Mouse (Mus musculus): ENCODE measurements around the gene Phf10. TPM values are rescaled to one million over a fixed set of nuclear protein-coding genes. Genes with fewer than 3 reads are reported as not detected.
"Not testable (repeated sequence)": the region's sequence is repeated elsewhere in the genome, so short reads cannot be mapped to it uniquely, and the experiment has no call there.

Phf10 gene
- polyA plus RNA-seq, 1 experiment from 2014 or later, result 34.7 TPM

DNA sequence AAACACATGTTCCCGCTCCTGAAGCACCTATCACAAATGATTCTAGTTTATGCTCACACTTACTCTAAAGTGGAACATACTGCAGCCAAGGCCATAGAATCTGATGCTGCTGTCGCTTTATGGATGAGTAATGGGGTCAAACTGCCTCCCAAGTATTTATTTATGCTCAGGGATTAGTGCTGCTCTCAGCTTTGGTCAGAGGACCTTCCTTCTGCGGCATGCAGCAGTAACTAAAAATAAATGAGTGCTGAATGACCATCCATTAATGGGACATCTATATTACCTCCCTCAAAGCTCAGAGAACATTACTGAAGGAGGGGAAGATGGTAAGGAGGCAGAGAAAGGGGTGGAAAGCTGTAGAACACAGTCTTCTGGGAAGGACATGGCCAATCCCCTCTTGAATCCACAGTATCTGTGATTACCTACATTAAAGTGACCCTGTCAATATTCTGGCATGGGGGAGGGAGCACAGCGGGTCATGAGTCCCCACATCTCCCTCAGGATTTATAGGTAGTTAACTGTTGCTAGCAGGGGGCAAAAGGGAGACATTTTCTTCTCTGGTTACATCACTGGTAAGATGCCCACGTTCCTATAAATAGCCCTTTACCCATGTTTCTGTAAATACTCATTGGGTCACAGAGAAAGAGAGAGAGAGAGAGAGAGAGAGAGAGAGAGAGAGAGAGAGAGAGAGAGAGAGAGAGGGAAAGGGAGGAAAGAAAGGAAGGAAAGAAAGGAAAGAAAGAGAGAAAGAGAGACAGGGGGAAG lies 25.1 kb downstream of the Phf10 start:
- no peak for ATAC-seq (ENCODE audit: insufficient number of reproducible peaks, insufficient read depth, low FRiP score, low TSS enrichment)

DNA sequence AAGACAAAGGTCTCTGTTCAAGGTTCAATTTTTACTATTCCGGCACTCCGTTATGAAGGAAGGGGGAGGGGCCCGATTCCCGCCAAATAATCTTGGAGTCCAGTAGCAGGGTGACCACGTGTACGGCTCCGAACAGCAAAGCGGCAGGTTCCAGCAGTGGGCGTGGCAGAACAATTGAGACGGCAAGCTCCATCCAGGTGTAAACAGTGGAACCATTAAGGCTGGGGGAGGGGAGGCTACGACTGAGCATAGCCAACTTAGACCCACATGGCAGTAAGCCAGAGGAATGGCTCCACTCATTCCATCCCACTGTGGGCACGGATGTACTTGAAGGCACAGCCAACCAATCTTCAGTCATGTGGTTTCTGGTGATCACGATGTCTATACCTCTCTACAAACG lies 25.8 kb downstream of the Phf10 start:
- not testable (repeated sequence) for ATAC-seq (ENCODE audit: insufficient number of reproducible peaks, insufficient read depth, low FRiP score, low TSS enrichment)

More for the DNA sequence above, 25.1 kb downstream of the Phf10 start:
- Histone ChIP-seq H3K9me3 (no peaks in the 10 kb centered on the region), H3K4me3 (no peak overlapping the region), H3K36me3 (no peaks in the 10 kb centered on the region), H3K4me1 (no peaks in the 10 kb centered on the region), H3K9ac (no peak overlapping the region), H3K27me3 (no peaks in the 10 kb centered on the region), H3K27ac (no peak overlapping the region), H3K4me2 (replicated peaks) (no peak overlapping the region)
- 73% methylated on average over 5 of the region's 5 CpGs for WGBS

DNA sequence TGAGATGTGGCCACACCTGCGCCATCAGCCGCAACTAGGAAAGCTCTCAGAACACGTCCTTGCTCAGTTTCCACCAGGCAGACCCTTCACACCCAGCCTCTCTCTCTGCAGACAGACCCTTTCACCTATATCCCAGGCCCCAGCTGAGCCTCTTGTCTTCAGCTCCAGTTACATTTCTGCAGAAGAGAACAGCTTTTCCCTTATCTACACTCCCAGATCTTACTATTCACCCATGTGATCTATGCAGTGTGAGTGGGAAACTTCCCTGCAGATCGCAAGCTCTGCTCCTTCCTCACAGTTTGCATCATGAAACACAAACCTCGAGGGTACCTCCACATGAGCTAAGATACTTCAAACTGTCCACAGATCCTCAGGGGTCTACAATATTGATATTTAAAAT lies 29.6 kb downstream of the Phf10 start:
- H3K9me3 ChIP-seq, result no peaks in the 10 kb centered on the region
- no peak for ATAC-seq (ENCODE audit: insufficient number of reproducible peaks, insufficient read depth, low FRiP score, low TSS enrichment)
- no peak overlapping the region for H3K4me2 ChIP-seq (replicated peaks)
- no peaks in the 10 kb centered on the region for H3K27me3 ChIP-seq
- H3K4me3 ChIP-seq, result no peak overlapping the region
- no peak overlapping the region for H3K27ac ChIP-seq
- no peak overlapping the region for H3K9ac ChIP-seq
- no peaks in the 10 kb centered on the region for H3K4me1 ChIP-seq
- WGBS, result 81% methylated on average over 5 of the region's 5 CpGs
- no peaks in the 10 kb centered on the region for H3K36me3 ChIP-seq

More for the DNA sequence above, 25.8 kb downstream of the Phf10 start:
- not testable (repeated sequence) for H3K4me3 ChIP-seq; H3K27ac ChIP-seq; H3K27me3 ChIP-seq; H3K9ac ChIP-seq; H3K4me2 ChIP-seq (replicated peaks); H3K4me1 ChIP-seq; H3K9me3 ChIP-seq; H3K36me3 ChIP-seq
- 84% methylated on average over 14 of the region's 14 CpGs for WGBS

DNA sequence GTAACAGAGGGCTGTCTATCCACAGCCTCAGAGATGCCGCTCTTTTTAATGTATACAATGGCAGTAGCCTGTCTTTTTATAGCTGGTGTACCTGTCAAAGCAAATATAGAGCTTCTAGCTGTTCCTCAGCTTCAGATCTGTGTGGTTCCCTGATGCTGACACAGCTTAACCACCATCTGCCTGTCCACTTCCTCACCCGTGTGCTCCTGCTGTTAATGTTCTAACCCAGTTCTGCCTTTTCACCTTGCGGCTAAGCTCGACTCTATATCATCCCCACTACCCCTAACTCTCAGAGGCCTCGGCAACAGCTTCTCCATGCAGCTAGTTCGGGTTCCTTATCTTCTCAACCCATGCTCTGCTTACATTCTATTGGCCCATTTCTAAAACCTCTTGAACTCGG lies 30.4 kb downstream of the Phf10 start:
- H3K4me3 ChIP-seq, result no peak overlapping the region
- no peak overlapping the region for H3K27ac ChIP-seq
- no peaks in the 10 kb centered on the region for H3K9me3 ChIP-seq
- H3K4me2 ChIP-seq (replicated peaks), result no peak overlapping the region
- WGBS, result 83% methylated on average over 7 of the region's 7 CpGs
- H3K36me3 ChIP-seq, result no peaks in the 10 kb centered on the region
- no peak for ATAC-seq (ENCODE audit: insufficient number of reproducible peaks, insufficient read depth, low FRiP score, low TSS enrichment)
- H3K27me3 ChIP-seq, result no peaks in the 10 kb centered on the region
- H3K4me1 ChIP-seq, result no peaks in the 10 kb centered on the region
- no peak overlapping the region for H3K9ac ChIP-seq

DNA sequence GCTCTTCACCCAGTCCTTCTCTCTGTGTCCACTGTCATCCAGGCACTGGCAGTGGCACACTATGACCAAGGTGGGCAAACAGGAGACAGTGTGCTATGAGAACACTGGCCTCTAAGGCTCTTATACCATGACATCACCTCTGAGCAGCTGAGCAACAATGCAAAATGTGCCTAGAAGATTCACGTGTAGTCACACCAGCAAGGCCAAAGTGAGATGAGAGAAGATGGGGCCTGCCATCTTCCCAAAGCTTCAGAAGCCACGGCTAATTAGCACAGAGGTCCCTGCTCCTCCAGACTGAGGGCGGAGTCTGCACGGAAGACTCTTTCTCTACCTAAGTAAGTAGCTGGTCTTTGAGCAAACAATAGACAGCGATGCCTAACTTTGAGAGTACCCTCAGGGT lies 32.4 kb downstream of the Phf10 start:
- Histone ChIP-seq H3K4me1 (no peaks in the 10 kb centered on the region), H3K4me2 (replicated peaks) (no peak overlapping the region), H3K36me3 (no peaks in the 10 kb centered on the region), H3K4me3 (no peak overlapping the region), H3K27me3 (no peaks in the 10 kb centered on the region), H3K27ac (no peak overlapping the region), H3K9ac (no peak overlapping the region), H3K9me3 (no peaks in the 10 kb centered on the region)
- no peak for ATAC-seq (ENCODE audit: insufficient number of reproducible peaks, insufficient read depth, low FRiP score, low TSS enrichment)
- WGBS, result 69% methylated on average over 5 of the region's 5 CpGs

DNA sequence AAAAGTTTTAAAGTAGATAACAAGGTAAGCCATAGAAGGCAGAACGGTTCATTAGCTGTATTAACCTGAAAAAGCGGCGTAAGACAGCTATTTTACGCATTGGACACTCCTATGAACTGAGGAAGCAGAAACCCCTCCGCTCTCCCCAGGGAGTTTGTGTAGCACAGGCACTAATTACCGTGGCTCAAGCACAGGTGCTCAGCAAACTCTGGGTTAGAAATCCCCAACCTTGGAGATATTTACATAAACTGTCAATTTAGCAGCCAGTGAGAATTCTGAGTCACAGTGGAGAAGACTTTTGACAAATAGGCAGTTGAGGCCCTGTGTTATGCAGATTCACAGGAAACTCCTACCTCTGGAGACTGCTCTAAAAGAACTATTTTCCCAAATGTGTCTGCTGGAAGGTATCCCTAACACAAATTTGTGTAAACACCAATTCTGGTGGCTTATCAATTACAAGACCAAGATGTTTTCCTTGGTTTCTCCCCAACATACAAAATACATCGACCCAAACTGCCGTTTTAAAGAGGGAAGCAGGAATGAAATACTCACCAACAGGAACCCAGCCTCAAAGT lies 33.3 kb downstream of the Phf10 start:
- Histone ChIP-seq H3K9me3 (no peaks in the 10 kb centered on the region), H3K27me3 (no peaks in the 10 kb centered on the region), H3K36me3 (no peaks in the 10 kb centered on the region), H3K4me3 (no peak overlapping the region), H3K4me2 (replicated peaks) (no peak overlapping the region), H3K9ac (no peak overlapping the region), H3K4me1 (no peaks in the 10 kb centered on the region), H3K27ac (no peak overlapping the region)
- ATAC-seq (ENCODE audit: insufficient number of reproducible peaks, insufficient read depth, low FRiP score, low TSS enrichment), result no peak
- 78% methylated on average over 8 of the region's 8 CpGs for WGBS

DNA sequence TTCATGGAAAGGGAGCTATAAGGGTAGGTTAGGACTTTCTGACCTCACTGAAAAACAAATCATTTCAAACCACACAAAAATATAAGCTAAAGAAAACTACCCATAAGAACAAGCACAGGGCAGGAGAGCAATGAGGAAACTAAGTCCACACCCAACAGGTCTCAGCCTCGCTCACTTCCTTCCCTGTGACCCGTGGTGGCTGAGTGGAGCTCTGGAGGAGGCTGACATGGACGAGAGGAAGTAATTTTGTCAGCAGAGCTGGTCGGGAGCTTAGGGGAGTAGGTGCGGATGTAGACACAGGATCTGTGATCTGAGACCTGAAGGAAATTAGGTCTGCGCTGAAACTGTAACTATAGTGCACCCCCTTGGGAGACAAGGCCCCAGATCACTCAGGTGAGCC lies 39.5 kb downstream of the Phf10 start:
- no peaks in the 10 kb centered on the region for H3K9me3 ChIP-seq
- no peak overlapping the region for H3K27ac ChIP-seq
- H3K4me2 ChIP-seq (replicated peaks), result no peak overlapping the region
- H3K27me3 ChIP-seq, result no peaks in the 10 kb centered on the region
- WGBS, result 52% methylated on average over 6 of the region's 6 CpGs
- no peak overlapping the region for H3K4me3 ChIP-seq
- H3K36me3 ChIP-seq, result no peaks in the 10 kb centered on the region
- H3K9ac ChIP-seq, result no peak overlapping the region
- H3K4me1 ChIP-seq, result no peaks in the 10 kb centered on the region
- ATAC-seq (ENCODE audit: insufficient number of reproducible peaks, insufficient read depth, low FRiP score, low TSS enrichment), result no peak

DNA sequence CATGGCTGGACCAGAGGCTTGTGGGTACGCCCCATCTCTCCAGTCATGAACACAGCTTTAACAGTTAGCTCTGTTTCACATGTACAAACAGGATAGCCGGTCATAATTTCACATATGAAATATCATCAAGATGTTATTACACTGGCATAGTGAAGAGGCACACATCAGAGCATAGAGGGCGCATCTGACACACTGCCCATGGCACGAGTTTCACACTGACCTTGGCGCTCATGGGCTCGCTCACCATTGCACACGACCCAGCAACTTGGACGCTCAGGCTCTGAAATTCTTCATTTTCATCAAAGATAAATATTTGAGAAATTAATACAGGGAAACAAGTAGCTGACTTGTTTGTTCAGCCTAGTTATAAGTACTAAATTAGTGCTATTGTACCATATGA lies 43.2 kb downstream of the Phf10 start:
- 90% methylated on average over 8 of the region's 8 CpGs for WGBS
- no peak overlapping the region for H3K9ac ChIP-seq
- H3K27ac ChIP-seq, result no peak overlapping the region
- no peak for ATAC-seq (ENCODE audit: insufficient number of reproducible peaks, insufficient read depth, low FRiP score, low TSS enrichment)
- H3K9me3 ChIP-seq, result no peaks in the 10 kb centered on the region
- no peak overlapping the region for H3K4me2 ChIP-seq (replicated peaks)
- H3K4me1 ChIP-seq, result no peaks in the 10 kb centered on the region
- no peaks in the 10 kb centered on the region for H3K27me3 ChIP-seq
- H3K36me3 ChIP-seq, result no peaks in the 10 kb centered on the region
- H3K4me3 ChIP-seq, result no peak overlapping the region

DNA sequence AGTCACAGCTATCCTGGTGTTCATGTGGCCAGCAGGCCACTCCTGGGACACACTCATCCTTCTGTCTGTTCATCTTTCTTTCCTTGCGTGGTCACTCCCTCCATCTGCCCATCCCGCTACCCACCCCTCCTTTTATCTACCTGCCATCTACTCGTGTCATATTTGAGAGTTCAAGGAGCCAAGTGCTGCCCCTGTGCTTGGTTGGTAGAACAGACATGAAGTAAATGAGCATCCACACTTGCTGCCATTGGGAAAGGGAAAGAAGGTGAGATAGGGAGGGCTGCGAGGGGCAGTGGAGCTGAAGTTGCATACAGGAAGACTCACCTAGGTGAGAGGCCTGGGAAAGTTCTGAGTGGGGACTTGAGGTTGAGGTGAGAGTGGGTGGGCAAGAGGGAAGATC lies 46.7 kb downstream of the Phf10 start:
- Histone ChIP-seq H3K27me3 (no peaks in the 10 kb centered on the region), H3K9me3 (no peaks in the 10 kb centered on the region), H3K27ac (no peak overlapping the region), H3K9ac (no peak overlapping the region), H3K4me3 (no peak overlapping the region), H3K4me2 (replicated peaks) (no peak overlapping the region), H3K36me3 (no peaks in the 10 kb centered on the region), H3K4me1 (no peaks in the 10 kb centered on the region)
- no peak for ATAC-seq (ENCODE audit: insufficient number of reproducible peaks, insufficient read depth, low FRiP score, low TSS enrichment)
- 85% methylated on average over 4 of the region's 4 CpGs for WGBS

DNA sequence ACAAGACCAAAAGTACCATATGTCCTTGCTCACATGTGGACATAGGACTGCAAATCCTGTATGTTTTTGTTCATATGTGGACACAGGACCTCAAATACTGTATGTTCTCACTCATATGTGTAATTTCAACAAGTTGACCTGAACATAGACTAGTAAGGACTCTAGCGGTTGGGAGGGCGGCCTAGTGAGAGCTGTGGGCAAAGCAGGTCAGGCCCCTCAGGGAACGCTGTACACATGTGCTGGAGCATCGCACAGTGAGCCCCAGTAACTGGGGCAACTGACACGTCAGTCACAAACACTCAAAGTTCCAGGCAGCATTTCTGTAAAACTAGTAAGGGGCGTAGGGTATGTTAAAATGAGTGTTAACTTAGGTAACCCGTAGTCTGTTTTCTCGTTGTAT lies 48.1 kb downstream of the Phf10 start:
- no peaks in the 10 kb centered on the region for H3K4me1 ChIP-seq

DNA sequence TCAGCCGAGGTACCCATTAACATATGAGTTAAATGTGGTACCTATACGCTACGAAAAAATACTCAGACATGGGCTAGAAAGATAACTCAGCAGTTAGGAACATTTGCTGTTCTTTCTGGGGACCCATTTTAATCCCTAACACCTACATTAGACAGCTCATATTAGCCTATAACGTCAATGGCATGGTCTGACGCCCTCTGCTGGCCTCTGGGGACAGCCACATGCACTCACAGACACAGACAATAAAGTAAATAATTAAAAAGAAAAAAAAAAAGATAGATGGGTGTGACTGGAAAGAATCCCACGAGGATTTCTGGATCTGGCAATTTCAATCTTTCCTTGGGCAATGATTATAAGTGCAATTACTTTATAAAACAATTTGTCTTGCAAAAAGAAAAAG lies 48.7 kb downstream of the Phf10 start:
- Histone ChIP-seq H3K9me3 (no peaks in the 10 kb centered on the region), H3K4me3 (no peak overlapping the region), H3K4me2 (replicated peaks) (no peak overlapping the region), H3K4me1 (no peaks in the 10 kb centered on the region), H3K27ac (no peak overlapping the region), H3K36me3 (no peaks in the 10 kb centered on the region), H3K9ac (no peak overlapping the region), H3K27me3 (no peaks in the 10 kb centered on the region)
- WGBS, result 54% methylated on average over 6 of the region's 6 CpGs
- ATAC-seq (ENCODE audit: insufficient number of reproducible peaks, insufficient read depth, low FRiP score, low TSS enrichment), result no peak

More for the DNA sequence above, 48.1 kb downstream of the Phf10 start:
- ATAC-seq (ENCODE audit: insufficient number of reproducible peaks, insufficient read depth, low FRiP score, low TSS enrichment), result no peak
- Histone ChIP-seq H3K4me3 (no peak overlapping the region), H3K27ac (no peak overlapping the region), H3K27me3 (no peaks in the 10 kb centered on the region), H3K9me3 (no peaks in the 10 kb centered on the region), H3K9ac (no peak overlapping the region), H3K36me3 (no peaks in the 10 kb centered on the region), H3K4me2 (replicated peaks) (no peak overlapping the region)
- whole genome bisulfite sequencing, result 83% methylated on average over 8 of the region's 8 CpGs

DNA sequence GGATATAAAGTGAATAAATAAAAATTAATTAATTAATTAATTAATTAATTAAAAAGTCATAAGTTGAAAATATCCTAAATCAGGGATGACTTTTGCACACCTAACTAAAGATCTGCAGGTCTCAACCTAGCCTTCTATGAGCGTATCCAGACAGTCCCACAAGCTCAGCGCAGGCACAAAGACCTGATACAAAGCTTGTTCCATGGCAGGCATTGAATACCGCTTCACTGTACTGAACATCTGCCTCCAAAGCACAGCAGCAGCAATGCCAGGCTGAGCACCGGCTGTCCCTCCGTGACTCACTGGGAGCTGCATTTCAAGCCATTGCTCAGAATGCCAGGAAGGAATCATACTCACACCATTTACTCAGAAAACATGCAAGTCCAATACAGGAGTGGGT lies 50.3 kb downstream of the Phf10 start:
- no peak overlapping the region for H3K9ac ChIP-seq
- no peaks in the 10 kb centered on the region; the same call in 1 of the 2 replicates for H3K4me1 ChIP-seq
- no peak for ATAC-seq (ENCODE audit: insufficient number of reproducible peaks, insufficient read depth, low FRiP score, low TSS enrichment)
- H3K9me3 ChIP-seq, result no peaks in the 10 kb centered on the region
- H3K36me3 ChIP-seq, result no peaks in the 10 kb centered on the region
- no peak overlapping the region for H3K4me3 ChIP-seq
- 89% methylated on average over 5 of the region's 5 CpGs for WGBS
- no peak overlapping the region for H3K27ac ChIP-seq
- H3K27me3 ChIP-seq, result no peaks in the 10 kb centered on the region
- H3K4me2 ChIP-seq (replicated peaks), result no peak overlapping the region

Measured in embryonic facial prominence, embryonic 12.5 days (tissue).